Mouse (Mus musculus): ENCODE measurements around the gene Elp5. TPM values are rescaled to one million over a fixed set of nuclear protein-coding genes. Genes with fewer than 3 reads are reported as not detected.
"Not testable (repeated sequence)": the region's sequence is repeated elsewhere in the genome, so short reads cannot be mapped to it uniquely, and the experiment has no call there.

Elp5 gene
- polyA plus RNA-seq, 1 experiment from 2014 or later, result 154 TPM

DNA sequence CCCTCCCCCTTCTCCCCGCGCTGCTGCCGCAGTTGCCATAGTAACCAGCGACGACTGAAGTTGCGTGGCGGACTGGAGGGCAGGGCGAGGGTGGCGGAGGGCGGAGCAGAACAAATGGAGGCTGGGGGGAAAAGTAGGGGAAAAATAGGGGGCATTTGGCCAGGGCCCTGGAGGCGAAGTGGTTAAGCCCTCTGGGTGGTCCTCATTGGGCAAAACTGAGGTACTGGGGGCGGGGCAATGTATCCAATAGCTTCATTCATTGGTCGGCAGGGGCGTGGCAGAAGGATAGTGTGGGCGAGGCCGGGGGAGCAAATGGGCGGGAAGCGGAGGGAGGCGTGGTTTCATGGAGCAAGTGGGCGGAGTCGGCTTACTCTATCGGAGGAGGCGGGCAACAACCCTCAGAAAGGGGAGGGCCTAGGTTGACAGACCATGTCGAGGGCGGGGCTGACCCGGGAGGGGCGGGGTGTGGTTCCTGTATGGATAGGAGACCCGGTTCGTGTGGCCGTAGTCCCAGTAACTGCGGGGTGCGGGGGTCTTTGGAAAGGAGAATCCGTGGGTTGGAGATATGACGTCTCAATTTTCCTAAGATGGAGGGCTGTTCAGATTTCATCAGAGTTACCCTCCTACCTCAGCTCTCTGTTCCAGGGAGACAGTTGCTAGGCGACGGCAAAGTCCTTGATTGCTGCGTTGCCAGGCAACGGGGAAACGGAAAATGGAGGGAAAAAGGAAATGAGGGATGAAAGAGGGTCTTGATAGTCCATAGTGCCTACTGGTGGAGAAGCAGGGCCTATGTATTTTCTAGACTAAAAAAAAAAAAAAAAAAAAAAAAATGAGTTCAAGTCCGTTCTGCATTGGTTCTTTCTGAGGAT is 39.2 kb upstream of the Elp5 start:
- Histone ChIP-seq H3K4me1 (replicated peaks) (peaks cover 85% of the 10 kb centered on the region), H3K27me3 (no peaks in the 10 kb centered on the region), H3K4me2 (peak overlapping the region; percentile 90), H3K27ac (peak overlapping the region; percentile 96), H3K9ac (peak overlapping the region; percentile 97), H3K9me3 (no peaks in the 10 kb centered on the region), H3K36me3 (no peaks in the 10 kb centered on the region), H3K4me3 (peak overlapping the region; percentile 77)
- peak; percentile 77 for ATAC-seq (ENCODE audit: low FRiP score)
- WGBS, result 1% methylated on average over 39 of the region's 40 CpGs

GRCm38 (mm10) chr11:70020731-70021263 is 38.5 kb upstream of the Elp5 start:
- Histone ChIP-seq H3K9ac (peak overlapping the region; percentile 97), H3K4me3 (peak overlapping the region; percentile 77), H3K27me3 (no peaks in the 10 kb centered on the region), H3K9me3 (no peaks in the 10 kb centered on the region), H3K4me1 (replicated peaks) (peaks cover 78% of the 10 kb centered on the region), H3K4me2 (peak overlapping the region; percentile 90), H3K36me3 (no peaks in the 10 kb centered on the region), H3K27ac (peak overlapping the region; percentile 96)
- WGBS, result 0% methylated on average over 8 of the region's 8 CpGs
- peak; percentile 80 for ATAC-seq (ENCODE audit: low FRiP score)

DNA sequence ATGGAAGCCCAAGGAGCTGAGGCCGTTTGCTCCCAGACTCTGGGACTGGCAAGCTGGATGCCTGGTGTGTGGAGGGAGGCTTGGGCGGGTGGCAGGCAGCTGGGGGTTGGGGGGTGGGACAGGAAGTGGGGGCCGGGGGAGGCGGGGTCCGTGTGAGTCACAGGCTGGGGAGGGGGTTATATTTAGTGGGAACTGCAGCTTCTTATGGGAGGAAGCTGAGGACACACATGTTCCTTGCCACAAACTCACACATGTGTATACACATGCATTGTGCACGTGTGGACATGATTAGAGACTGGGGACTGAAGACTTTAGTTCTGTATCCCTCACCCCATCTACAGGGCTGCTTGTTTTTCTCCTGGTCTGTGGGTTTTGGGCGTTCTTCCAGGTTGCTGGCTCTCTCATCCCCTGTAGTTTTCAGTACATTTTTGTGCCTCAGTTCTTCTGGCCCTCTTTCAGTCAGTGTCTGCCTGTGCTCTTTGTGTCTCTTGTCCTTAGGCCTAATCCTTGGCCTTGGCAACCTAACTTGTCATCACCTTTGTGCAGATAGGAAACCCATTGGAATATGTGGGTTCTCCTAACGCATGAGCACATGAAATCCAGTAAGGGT is 37.8 kb upstream of the Elp5 start:
- Histone ChIP-seq H3K4me3 (peak overlapping the region; percentile 77), H3K4me2 (peak overlapping the region; percentile 90), H3K36me3 (no peaks in the 10 kb centered on the region), H3K9ac (peak overlapping the region; percentile 97), H3K9me3 (no peaks in the 10 kb centered on the region), H3K27me3 (no peaks in the 10 kb centered on the region), H3K27ac (peak overlapping the region; percentile 96), H3K4me1 (replicated peaks) (peaks cover 72% of the 10 kb centered on the region)
- no peak for ATAC-seq (ENCODE audit: low FRiP score)
- WGBS, result 12% methylated on average over 8 of the region's 8 CpGs

GRCm38 (mm10) chr11:70019495-70020021 is 37.2 kb upstream of the Elp5 start:
- H3K4me3 ChIP-seq, result peak overlapping the region; percentile 77
- WGBS, result 15% methylated on average over 1 of the region's 2 CpGs
- peak overlapping the region; percentile 97 for H3K9ac ChIP-seq
- ATAC-seq (ENCODE audit: low FRiP score), result no peak
- no peaks in the 10 kb centered on the region for H3K36me3 ChIP-seq
- H3K4me2 ChIP-seq, result peak overlapping the region; percentile 90
- no peaks in the 10 kb centered on the region for H3K27me3 ChIP-seq
- H3K9me3 ChIP-seq, result no peaks in the 10 kb centered on the region
- peaks cover 72% of the 10 kb centered on the region for H3K4me1 ChIP-seq (replicated peaks)
- peak overlapping the region; percentile 96 for H3K27ac ChIP-seq

DNA sequence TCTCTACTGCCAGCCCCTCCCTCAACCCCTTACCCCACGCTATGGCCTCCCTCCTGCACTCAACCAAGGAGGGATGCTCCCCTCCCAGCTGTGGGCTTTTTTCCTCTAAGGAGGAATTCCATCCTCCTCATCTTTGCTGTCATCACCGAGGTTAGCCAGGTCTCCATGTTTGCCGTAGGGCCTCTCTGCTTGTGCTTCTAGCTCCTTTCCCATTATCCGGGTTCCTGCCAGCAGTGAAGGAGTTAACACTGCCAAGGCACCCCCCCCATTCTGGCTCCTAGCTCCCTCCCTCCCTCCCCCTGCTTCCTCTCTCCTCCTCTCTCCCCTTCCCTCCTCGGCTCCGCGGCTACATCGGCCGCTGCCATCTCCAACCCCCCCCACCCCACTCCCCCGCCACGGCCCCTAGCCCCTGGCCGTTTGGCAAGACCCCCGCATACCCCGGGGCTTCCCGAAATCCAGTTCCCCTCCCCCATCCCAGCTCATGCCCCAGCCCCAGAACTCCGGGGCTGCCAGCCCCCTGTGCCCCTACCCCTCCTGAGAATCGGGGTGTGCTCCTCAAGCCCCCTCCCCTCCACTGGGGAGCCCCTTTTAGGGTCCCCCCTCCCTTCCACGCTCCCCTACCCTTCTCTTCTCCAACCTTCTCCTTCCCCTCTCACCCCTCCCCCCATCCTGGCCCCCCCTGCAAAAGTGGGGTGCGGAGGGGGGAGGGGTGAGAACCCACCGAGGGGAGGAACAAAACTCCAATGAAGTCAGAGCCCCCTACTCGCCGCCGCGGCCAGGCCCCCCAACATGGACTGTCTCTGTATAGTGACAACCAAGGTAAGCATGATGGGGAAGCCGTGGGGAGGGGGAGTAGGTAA is 36.0 kb upstream of the Elp5 start:
- ATAC-seq (ENCODE audit: low FRiP score), result no peak
- Histone ChIP-seq H3K4me2 (peak overlapping the region; percentile 90), H3K27me3 (no peaks in the 10 kb centered on the region), H3K9ac (peak overlapping the region; percentile 97), H3K36me3 (peaks cover 5% of the 10 kb centered on the region), H3K9me3 (no peaks in the 10 kb centered on the region), H3K4me3 (peak overlapping the region; percentile 77), H3K4me1 (replicated peaks) (peaks cover 74% of the 10 kb centered on the region), H3K27ac (peak overlapping the region; percentile 96)
- WGBS, result under 1% methylated on average over 21 of the region's 25 CpGs

DNA sequence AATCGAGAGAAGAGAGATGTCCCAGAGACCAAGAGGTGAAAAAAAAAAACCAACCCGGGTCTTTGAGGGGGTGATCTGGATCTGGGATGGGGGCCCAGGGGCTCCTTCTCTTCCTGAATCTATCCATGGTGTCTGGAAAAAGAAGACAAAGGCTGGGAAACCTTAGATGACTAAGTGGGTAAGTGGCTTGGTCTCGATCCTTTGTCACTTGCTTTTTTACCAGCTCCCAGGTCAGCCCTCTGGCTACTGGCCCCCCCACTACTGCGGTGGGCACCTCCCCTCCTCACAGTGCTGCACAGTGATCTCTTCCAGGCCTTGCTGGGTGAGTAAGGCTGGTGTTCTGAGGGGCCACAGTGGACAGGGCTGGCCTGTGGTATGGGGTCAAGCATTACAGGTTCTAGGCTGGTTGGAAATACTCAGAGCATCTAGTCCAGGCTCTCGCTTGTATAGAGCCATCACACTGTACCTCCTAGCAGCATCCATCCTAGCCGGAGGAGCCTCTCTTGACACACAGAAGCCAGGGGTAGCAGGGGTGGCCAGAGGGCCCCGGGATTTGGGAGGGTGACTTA is 35.0 kb upstream of the Elp5 start:
- H3K4me1 ChIP-seq (replicated peaks), result peaks cover 65% of the 10 kb centered on the region
- H3K27ac ChIP-seq, result peak overlapping the region; percentile 96
- H3K4me3 ChIP-seq, result peak overlapping the region; percentile 77
- H3K36me3 ChIP-seq, result peaks cover 16% of the 10 kb centered on the region
- H3K4me2 ChIP-seq, result peak overlapping the region; percentile 90
- H3K27me3 ChIP-seq, result no peaks in the 10 kb centered on the region
- H3K9me3 ChIP-seq, result no peaks in the 10 kb centered on the region
- H3K9ac ChIP-seq, result peak overlapping the region; percentile 97
- ATAC-seq (ENCODE audit: low FRiP score), result no peak
- WGBS, result 55% methylated on average over 7 of the region's 7 CpGs

- WGBS, result 84% methylated on average over 3 of the region's 3 CpGs
- no peaks in the 10 kb centered on the region for H3K9me3 ChIP-seq
- ATAC-seq (ENCODE audit: low FRiP score), result no peak
These were observed 34.4 kb upstream of the Elp5 start, which contains the start of gene Dlg4 for GRCm38 (mm10) chr11:70016669-70017068. TSS of gene Dlg4 (plus strand) at chr11:70016942.

DNA sequence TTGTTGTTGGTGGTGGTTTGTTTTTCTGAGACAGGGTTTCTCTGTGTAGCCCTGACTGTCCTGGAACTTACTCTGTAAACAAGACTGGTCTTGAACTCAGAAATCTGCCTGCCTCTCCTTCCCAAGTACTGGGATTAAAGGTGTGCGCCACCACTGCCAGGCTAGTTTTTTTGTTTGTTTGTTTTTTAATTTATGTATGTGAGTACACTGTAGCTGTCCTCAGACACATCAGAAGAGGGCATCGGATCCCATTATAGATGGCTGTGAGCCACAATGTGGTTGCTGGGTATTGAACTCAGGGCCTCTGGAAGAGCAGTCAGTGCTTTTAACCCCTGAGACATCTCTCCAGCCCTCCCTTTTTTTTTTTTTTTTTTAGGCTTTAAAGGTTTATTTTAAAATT is 33.9 kb upstream of the Elp5 start:
- not testable (repeated sequence) for ATAC-seq (ENCODE audit: low FRiP score); H3K4me3 ChIP-seq; H3K4me2 ChIP-seq; H3K9me3 ChIP-seq; H3K27me3 ChIP-seq; H3K27ac ChIP-seq; H3K9ac ChIP-seq
- 78% methylated on average over 2 of the region's 2 CpGs for WGBS
- Histone ChIP-seq H3K36me3 (peaks cover 27% of the 10 kb centered on the region), H3K4me1 (replicated peaks) (peaks cover 59% of the 10 kb centered on the region)

More at GRCm38 (mm10) chr11:70016669-70017068, 34.4 kb upstream of the Elp5 start, which contains the start of gene Dlg4:
- Histone ChIP-seq H3K4me3 (peak within 1 kb of the TSS; percentile 77), H3K27me3 (no peaks in the 10 kb centered on the region), H3K36me3 (peaks cover 22% of the 10 kb centered on the region), H3K4me2 (peak within 1 kb of the TSS; percentile 90), H3K4me1 (replicated peaks) (peaks cover 59% of the 10 kb centered on the region), H3K27ac (peak within 1 kb of the TSS; percentile 96), H3K9ac (peak within 1 kb of the TSS; percentile 97)

DNA sequence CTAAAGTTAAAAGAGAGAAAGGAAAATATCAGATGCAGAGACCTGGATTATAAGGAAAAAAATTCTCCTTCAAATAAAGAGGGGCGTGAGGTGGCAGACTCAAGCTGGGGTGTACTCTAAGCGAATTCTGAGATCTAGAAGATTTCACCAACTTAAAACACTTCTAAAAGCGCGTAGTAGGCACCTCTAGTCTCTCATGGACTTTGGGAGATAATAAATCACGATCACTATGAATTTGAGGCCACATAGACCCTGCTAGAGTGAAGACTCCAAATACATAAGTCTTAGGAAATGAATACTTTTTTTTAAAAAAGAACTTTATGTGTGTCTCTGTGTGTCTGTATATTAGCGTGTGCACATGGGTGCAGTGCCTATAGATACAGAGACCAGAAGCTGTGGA is 33.4 kb upstream of the Elp5 start:
- Histone ChIP-seq H3K9ac (no peak overlapping the region), H3K4me3 (no peak overlapping the region), H3K4me1 (replicated peaks) (peaks cover 56% of the 10 kb centered on the region), H3K4me2 (peak overlapping the region; percentile 90), H3K9me3 (no peaks in the 10 kb centered on the region), H3K27me3 (no peaks in the 10 kb centered on the region), H3K36me3 (peaks cover 32% of the 10 kb centered on the region), H3K27ac (no peak overlapping the region)
- 68% methylated on average over 6 of the region's 6 CpGs for WGBS
- ATAC-seq (ENCODE audit: low FRiP score), result no peak

- under 1% methylated on average over 35 of the region's 35 CpGs for WGBS
- Histone ChIP-seq H3K9me3 (no peaks in the 10 kb centered on the region), H3K36me3 (peaks cover 38% of the 10 kb centered on the region), H3K4me2 (peak within 1 kb of the TSS; percentile 90), H3K27ac (peak within 1 kb of the TSS; percentile 82), H3K4me3 (peak within 1 kb of the TSS; percentile 62), H3K27me3 (no peaks in the 10 kb centered on the region), H3K9ac (peak within 1 kb of the TSS; percentile 89), H3K4me1 (replicated peaks) (peaks cover 50% of the 10 kb centered on the region)
- peak; percentile 82 for ATAC-seq (ENCODE audit: low FRiP score)
These were observed 32.7 kb upstream of the Elp5 start, which contains the start of gene Acadvl for GRCm38 (mm10) chr11:70014880-70015558. TSS of gene Acadvl (minus strand) at chr11:70015411.

GRCm38 (mm10) chr11:70014051-70014450 is 31.7 kb upstream of the Elp5 start:
- 62% methylated on average over 5 of the region's 5 CpGs for WGBS
- Histone ChIP-seq H3K4me1 (replicated peaks) (peaks cover 40% of the 10 kb centered on the region), H3K36me3 (peaks cover 48% of the 10 kb centered on the region), H3K27ac (peak overlapping the region; percentile 82; the same call in 1 of the 2 replicates), H3K9me3 (no peaks in the 10 kb centered on the region), H3K27me3 (no peaks in the 10 kb centered on the region), H3K4me3 (peak overlapping the region; percentile 62; the same call in 1 of the 2 replicates), H3K4me2 (0 out of 2 replicates have a peak overlapping the region, but pooled peaks have one; percentile 90), H3K9ac (peak overlapping the region; percentile 14; the same call in 1 of the 2 replicates)
- ATAC-seq (ENCODE audit: low FRiP score), result no peak

Measured in hindbrain, embryonic 13.5 days (tissue).